Mouse (Mus musculus): ENCODE measurements at regions not wholly inside any gene's neighbourhood (a gene's known extent, or its start where the extent isn't known, plus 50 kb on each side); places are given as distances from the start of the nearest gene placed in this dataset.

DNA sequence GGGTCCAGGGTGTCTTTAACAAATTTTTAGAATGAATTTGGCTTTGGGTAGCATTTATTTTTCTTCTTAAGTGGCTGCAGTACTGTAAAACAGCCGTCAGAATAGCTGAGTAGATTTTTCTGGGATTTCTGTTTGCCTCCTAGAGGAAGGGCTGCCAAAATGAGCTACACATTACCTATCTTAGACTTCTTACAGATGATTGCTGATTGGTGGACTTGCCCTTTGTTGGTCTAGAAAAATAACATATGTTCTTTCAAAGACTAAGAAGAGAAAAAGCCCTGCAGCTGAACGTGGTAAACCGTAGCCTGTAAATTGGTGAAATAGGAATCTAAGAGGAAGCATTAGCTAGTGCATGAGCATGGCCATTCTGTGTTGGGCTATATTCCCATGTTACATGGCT lies 276.7 kb upstream of the Mms22l start:
- Histone ChIP-seq H3K36me3 (ENCODE audit: insufficient read depth, low read length) (no peaks in the 10 kb centered on the region), H3K9me3 (ENCODE audit: low read length) (no peaks in the 10 kb centered on the region), H3K4me2 (ENCODE audit: low read depth, low read length, poor library complexity, severe bottlenecking) (no peak overlapping the region), H3K4me1 (ENCODE audit: insufficient read depth, low read length) (no peaks in the 10 kb centered on the region), H3K9ac (replicated peaks; ENCODE audit: low read length, poor library complexity, severe bottlenecking) (no peak overlapping the region), H3K27me3 (ENCODE audit: insufficient read depth, low read length) (no peaks in the 10 kb centered on the region), H3K27ac (ENCODE audit: low read depth, low read length) (no peak overlapping the region), H3K4me3 (ENCODE audit: low read depth, low read length) (no peak overlapping the region)
- ATAC-seq (ENCODE audit: low FRiP score), result no peak
- no peak for TF ChIP-seq CTCF (IDR thresholded peaks at IDR 0.05)
- WGBS, result 54% methylated on average over 3 of the region's 3 CpGs
- no peak for DNase-seq (ENCODE audit: low spot score)

- Histone ChIP-seq H3K36me3 (ENCODE audit: insufficient read depth, low read length) (no peaks in the 10 kb centered on the region), H3K4me2 (ENCODE audit: low read depth, low read length, poor library complexity, severe bottlenecking) (no peak overlapping the region), H3K4me3 (ENCODE audit: low read depth, low read length) (no peak overlapping the region), H3K27me3 (ENCODE audit: insufficient read depth, low read length) (no peaks in the 10 kb centered on the region), H3K27ac (ENCODE audit: low read depth, low read length) (no peak overlapping the region), H3K9me3 (ENCODE audit: low read length) (no peaks in the 10 kb centered on the region), H3K4me1 (ENCODE audit: insufficient read depth, low read length) (no peaks in the 10 kb centered on the region), H3K9ac (replicated peaks; ENCODE audit: low read length, poor library complexity, severe bottlenecking) (no peak overlapping the region)
- peak; percentile 66; the same call in 1 of the 2 replicates for ATAC-seq (ENCODE audit: low FRiP score)
- TF ChIP-seq CTCF (IDR thresholded peaks at IDR 0.05), result peak; percentile 58
- DNase-seq (ENCODE audit: low spot score), result peak; percentile 10
- WGBS, result 45% methylated on average over 6 of the region's 6 CpGs
Measured at GRCm38 (mm10) chr4:24245124-24245523, 251.1 kb upstream of the Mms22l start.

- H3K4me1 ChIP-seq (ENCODE audit: insufficient read depth, low read length), result no peaks in the 10 kb centered on the region
- H3K9me3 ChIP-seq (ENCODE audit: low read length), result no peaks in the 10 kb centered on the region
- no peak overlapping the region for H3K9ac ChIP-seq (replicated peaks; ENCODE audit: low read length, poor library complexity, severe bottlenecking)
- DNase-seq (ENCODE audit: low spot score) (no peak), ATAC-seq (ENCODE audit: low FRiP score) (no peak)
- H3K36me3 ChIP-seq (ENCODE audit: insufficient read depth, low read length), result no peaks in the 10 kb centered on the region
- H3K4me3 ChIP-seq (ENCODE audit: low read depth, low read length), result no peak overlapping the region
- no peak for TF ChIP-seq CTCF (IDR thresholded peaks at IDR 0.05)
- H3K27ac ChIP-seq (ENCODE audit: low read depth, low read length), result no peak overlapping the region
- 49% methylated on average over 6 of the region's 6 CpGs for WGBS
- no peak overlapping the region for H3K4me2 ChIP-seq (ENCODE audit: low read depth, low read length, poor library complexity, severe bottlenecking)
- H3K27me3 ChIP-seq (ENCODE audit: insufficient read depth, low read length), result no peaks in the 10 kb centered on the region
Measured at GRCm38 (mm10) chr4:24248142-24249054, 247.9 kb upstream of the Mms22l start.

- ATAC-seq (ENCODE audit: low FRiP score), result no peak
- Histone ChIP-seq H3K9me3 (ENCODE audit: low read length) (no peaks in the 10 kb centered on the region), H3K27me3 (ENCODE audit: insufficient read depth, low read length) (no peaks in the 10 kb centered on the region), H3K4me1 (ENCODE audit: insufficient read depth, low read length) (no peaks in the 10 kb centered on the region), H3K4me2 (ENCODE audit: low read depth, low read length, poor library complexity, severe bottlenecking) (no peak overlapping the region), H3K36me3 (ENCODE audit: insufficient read depth, low read length) (no peaks in the 10 kb centered on the region), H3K4me3 (ENCODE audit: low read depth, low read length) (no peak overlapping the region), H3K27ac (ENCODE audit: low read depth, low read length) (no peak overlapping the region), H3K9ac (replicated peaks; ENCODE audit: low read length, poor library complexity, severe bottlenecking) (no peak overlapping the region)
- peak; percentile 66 for DNase-seq (ENCODE audit: low spot score)
- TF ChIP-seq CTCF (IDR thresholded peaks at IDR 0.05), result peak; percentile 77
- WGBS, result 38% methylated on average over 6 of the region's 6 CpGs
Measured at GRCm38 (mm10) chr4:24249243-24249970, 246.8 kb upstream of the Mms22l start.

- no peak overlapping the region for H3K27ac ChIP-seq (ENCODE audit: low read depth, low read length)
- H3K4me1 ChIP-seq (ENCODE audit: insufficient read depth, low read length), result no peaks in the 10 kb centered on the region
- ATAC-seq (ENCODE audit: low FRiP score) (no peak), DNase-seq (ENCODE audit: low spot score) (no peak)
- 62% methylated on average over 3 of the region's 3 CpGs for WGBS
- no peak overlapping the region for H3K4me3 ChIP-seq (ENCODE audit: low read depth, low read length)
- H3K4me2 ChIP-seq (ENCODE audit: low read depth, low read length, poor library complexity, severe bottlenecking), result no peak overlapping the region
- H3K36me3 ChIP-seq (ENCODE audit: insufficient read depth, low read length), result no peaks in the 10 kb centered on the region
- H3K27me3 ChIP-seq (ENCODE audit: insufficient read depth, low read length), result no peaks in the 10 kb centered on the region
- no peak overlapping the region for H3K9ac ChIP-seq (replicated peaks; ENCODE audit: low read length, poor library complexity, severe bottlenecking)
- H3K9me3 ChIP-seq (ENCODE audit: low read length), result no peaks in the 10 kb centered on the region; the same call in 1 of the 2 replicates
- TF ChIP-seq CTCF (IDR thresholded peaks at IDR 0.05), result no peak
Measured at GRCm38 (mm10) chr4:24278154-24278553, 218.1 kb upstream of the Mms22l start.
